Mouse (Mus musculus): Measurements from ENCODE around the gene Cntn4. TPM values are rescaled to one million over a fixed set of nuclear protein-coding genes. Genes with fewer than 3 reads are reported as not detected.

Gene Cntn4
- 0.08 TPM in 1 of 2 replicates, not detected in the other for polyA plus RNA-seq (2015; fragmentation: Nextera tagmentation; extraction: Ambion mirVana)

DNA sequence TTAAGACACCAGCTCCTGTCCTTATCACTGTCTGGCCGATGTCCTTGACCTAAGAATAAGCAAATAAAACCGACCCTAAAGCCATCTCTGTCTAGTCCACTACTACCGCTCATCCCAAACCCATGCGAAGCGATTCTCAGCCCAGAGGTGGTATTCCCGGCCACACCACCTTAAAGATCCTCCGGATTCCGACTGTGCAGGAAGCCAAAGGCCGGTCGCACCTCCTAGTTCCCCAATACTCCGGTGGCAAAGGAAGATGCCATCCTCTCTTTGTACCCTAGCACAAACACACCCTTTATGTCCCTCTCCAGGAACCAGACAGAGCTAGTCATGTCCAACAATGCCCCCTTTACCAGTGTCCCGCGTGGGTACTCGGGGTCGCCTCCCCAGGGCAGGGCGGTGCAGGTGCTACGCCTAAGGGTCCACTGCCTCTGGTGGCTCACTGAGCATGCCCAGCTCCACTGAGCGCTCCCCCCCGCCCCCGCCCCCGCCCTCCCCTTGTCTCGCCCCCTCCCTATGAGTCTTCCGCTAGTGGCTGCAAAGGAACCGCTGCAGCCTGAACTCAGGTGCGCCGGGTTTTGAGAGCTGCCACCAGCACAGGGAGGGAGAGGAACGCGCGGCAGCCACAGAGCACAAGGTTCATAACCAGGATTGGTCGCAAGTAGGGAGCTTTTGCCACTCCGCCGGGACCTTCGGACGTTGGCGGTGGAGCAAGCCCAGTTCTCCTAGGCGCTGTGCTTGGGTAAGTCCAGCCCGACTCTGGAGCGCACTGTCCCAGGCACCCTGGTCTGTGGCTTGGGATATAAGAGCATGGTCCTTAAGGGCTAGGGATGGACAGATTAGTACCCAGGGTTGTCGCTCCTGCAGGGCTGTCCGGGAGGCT lies at the start of gene Cntn4:
Gene Cntn4 (plus strand): TSS at position 512 of the 883 bp plus-strand sequence.
- H3K4me2 ChIP-seq, result no peak within 1 kb of the TSS
- H3K27me3 ChIP-seq, result peaks cover 22% of the 10 kb centered on the region
- ATAC-seq (ENCODE audit: insufficient read depth), result no peak
- no peak within 1 kb of the TSS for H3K27ac ChIP-seq (replicated peaks)
- no peaks in the 10 kb centered on the region for H3K36me3 ChIP-seq (replicated peaks)
- no peaks in the 10 kb centered on the region for H3K4me1 ChIP-seq (replicated peaks)
- 4% methylated on average over 40 of the region's 40 CpGs for whole genome bisulfite sequencing (ENCODE audit: insufficient replicate concordance)
- H3K9ac ChIP-seq, result no peak within 1 kb of the TSS
- H3K4me3 ChIP-seq (replicated peaks), result no peak within 1 kb of the TSS
- H3K9me3 ChIP-seq (replicated peaks), result no peaks in the 10 kb centered on the region

DNA sequence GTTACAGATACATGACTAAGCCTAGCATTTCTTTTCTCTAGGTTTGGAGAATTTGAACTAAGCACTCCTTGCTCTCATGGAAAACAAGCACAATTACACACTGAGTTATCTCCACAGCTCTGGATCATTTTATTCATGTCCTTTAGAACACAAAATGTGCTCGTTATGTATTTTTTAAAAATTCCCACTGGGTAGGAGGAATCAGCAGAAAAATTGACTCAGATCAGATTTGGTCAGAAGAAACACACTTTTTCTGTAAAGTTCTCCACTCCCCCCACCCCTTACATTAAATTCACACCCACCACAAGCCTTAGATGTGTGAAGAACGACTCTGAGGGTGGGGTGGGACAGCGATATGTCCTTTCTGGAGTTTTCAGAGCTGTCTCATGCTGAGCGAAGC lies 3.2 kb upstream of the Cntn4 start:
- H3K27me3 ChIP-seq, result peaks cover 18% of the 10 kb centered on the region
- H3K9me3 ChIP-seq (replicated peaks), result no peaks in the 10 kb centered on the region
- 55% methylated on average over 4 of the region's 4 CpGs for WGBS (ENCODE audit: insufficient replicate concordance)
- ATAC-seq (ENCODE audit: insufficient read depth), result no peak
- no peaks in the 10 kb centered on the region for H3K36me3 ChIP-seq (replicated peaks)
- H3K4me3 ChIP-seq (replicated peaks), result no peak overlapping the region
- no peak overlapping the region for H3K4me2 ChIP-seq
- no peak overlapping the region for H3K9ac ChIP-seq
- H3K4me1 ChIP-seq (replicated peaks), result no peaks in the 10 kb centered on the region
- no peak overlapping the region for H3K27ac ChIP-seq (replicated peaks)

DNA sequence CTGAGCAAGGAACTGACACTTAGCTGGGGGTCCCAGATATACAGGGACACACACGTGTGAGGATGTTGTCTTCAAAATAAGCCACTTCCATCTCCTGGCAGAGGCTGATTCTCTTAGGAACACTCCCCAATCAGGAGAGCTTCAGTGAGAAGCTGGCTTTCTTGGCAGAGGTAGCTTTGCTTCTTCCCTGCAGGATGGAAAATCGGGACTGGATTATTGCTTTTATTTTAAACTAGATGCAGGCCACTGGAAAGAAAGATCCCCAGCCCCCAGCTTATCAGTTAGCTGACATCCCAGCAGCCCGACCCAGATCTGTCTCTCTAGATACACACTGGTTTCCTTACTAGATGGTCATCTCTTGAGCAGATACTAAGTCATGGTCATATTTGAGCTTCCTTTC lies 2.4 kb upstream of the Cntn4 start:
- no peaks in the 10 kb centered on the region for H3K36me3 ChIP-seq (replicated peaks)
- no peak overlapping the region for H3K4me3 ChIP-seq (replicated peaks)
- peaks cover 22% of the 10 kb centered on the region for H3K27me3 ChIP-seq
- 30% methylated on average over 3 of the region's 3 CpGs for WGBS (ENCODE audit: insufficient replicate concordance)
- no peak overlapping the region for H3K9ac ChIP-seq
- H3K4me1 ChIP-seq (replicated peaks), result no peaks in the 10 kb centered on the region
- H3K9me3 ChIP-seq (replicated peaks), result no peaks in the 10 kb centered on the region
- no peak overlapping the region for H3K27ac ChIP-seq (replicated peaks)
- no peak overlapping the region for H3K4me2 ChIP-seq
- no peak for ATAC-seq (ENCODE audit: insufficient read depth)

DNA sequence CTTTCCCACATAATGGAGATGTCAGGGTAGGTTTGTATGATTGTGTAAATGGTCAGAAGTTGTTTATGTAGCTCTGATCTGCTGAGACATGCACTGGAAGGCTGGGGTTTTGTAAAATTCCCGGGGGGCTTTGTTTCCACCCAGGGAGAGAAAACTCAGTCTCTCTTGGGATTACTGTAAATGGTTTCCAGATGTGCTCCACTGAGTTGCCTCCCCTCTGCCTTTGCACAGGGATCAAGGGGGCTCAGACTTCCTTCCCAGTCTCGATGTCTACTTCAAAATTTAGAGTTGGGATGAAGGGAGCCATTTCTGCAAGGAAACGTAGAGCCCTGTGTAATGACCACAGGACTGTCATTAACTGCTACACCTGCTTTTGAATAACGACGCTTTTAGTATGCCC lies 823 bp upstream of the Cntn4 start:
- H3K9me3 ChIP-seq (replicated peaks), result no peaks in the 10 kb centered on the region
- H3K36me3 ChIP-seq (replicated peaks), result no peaks in the 10 kb centered on the region
- ATAC-seq (ENCODE audit: insufficient read depth), result no peak
- no peak overlapping the region for H3K9ac ChIP-seq
- no peaks in the 10 kb centered on the region for H3K4me1 ChIP-seq (replicated peaks)
- no peak overlapping the region for H3K4me3 ChIP-seq (replicated peaks)
- H3K27ac ChIP-seq (replicated peaks), result no peak overlapping the region
- no peak overlapping the region for H3K4me2 ChIP-seq
- H3K27me3 ChIP-seq, result peaks cover 22% of the 10 kb centered on the region
- WGBS (ENCODE audit: insufficient replicate concordance), result 34% methylated on average over 5 of the region's 5 CpGs

DNA sequence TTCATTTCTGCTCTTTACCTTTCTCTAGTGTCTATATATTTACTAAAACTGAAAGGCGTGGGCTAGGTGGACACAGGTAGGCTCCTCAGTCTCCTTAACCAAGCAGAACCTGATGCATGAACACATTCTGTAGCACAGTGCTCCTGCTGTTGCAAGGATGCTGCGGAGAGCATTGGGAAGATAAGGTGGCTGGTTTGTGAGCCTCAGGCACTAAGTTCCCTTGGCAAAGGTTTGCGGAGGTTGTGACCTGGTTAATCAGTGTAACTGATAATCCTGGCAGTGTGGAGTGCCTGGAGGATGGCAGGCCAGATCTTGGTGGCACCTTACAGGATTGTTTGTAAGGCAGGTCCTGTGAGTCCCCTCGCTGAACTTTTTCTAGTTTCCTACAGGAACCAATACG lies 1.3 kb downstream of the Cntn4 start:
- Histone ChIP-seq H3K9ac (no peak overlapping the region), H3K4me2 (no peak overlapping the region), H3K4me3 (replicated peaks) (no peak overlapping the region), H3K4me1 (replicated peaks) (no peaks in the 10 kb centered on the region), H3K27me3 (peaks cover 22% of the 10 kb centered on the region), H3K27ac (replicated peaks) (no peak overlapping the region), H3K9me3 (replicated peaks) (no peaks in the 10 kb centered on the region), H3K36me3 (replicated peaks) (no peaks in the 10 kb centered on the region)
- ATAC-seq (ENCODE audit: insufficient read depth), result no peak
- 13% methylated on average over 5 of the region's 5 CpGs for WGBS (ENCODE audit: insufficient replicate concordance)

DNA sequence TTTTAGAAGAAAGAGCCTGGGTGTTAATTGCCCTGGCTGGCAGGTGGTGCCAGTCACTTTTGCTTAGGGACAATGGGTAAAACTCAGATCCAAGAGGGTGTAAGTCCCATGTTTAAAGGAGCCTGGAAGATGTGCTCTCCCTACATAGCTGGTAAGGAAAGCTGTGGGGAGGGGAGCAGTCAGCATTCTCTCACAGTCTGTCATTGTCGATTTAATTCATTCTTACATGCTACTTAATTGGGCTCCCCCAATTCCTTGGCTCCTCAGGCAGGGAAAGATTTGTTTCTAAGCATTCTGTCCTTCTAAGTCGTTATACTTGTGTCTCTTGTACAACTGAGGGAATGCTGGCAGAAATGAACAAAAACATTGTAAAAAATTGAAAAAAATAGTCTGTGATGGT lies 4.0 kb downstream of the Cntn4 start:
- Histone ChIP-seq H3K27ac (replicated peaks) (no peak overlapping the region), H3K4me1 (replicated peaks) (no peaks in the 10 kb centered on the region), H3K27me3 (peaks cover 22% of the 10 kb centered on the region), H3K4me2 (no peak overlapping the region), H3K9ac (no peak overlapping the region), H3K36me3 (replicated peaks) (no peaks in the 10 kb centered on the region), H3K4me3 (replicated peaks) (no peak overlapping the region), H3K9me3 (replicated peaks) (no peaks in the 10 kb centered on the region)
- WGBS (ENCODE audit: insufficient replicate concordance), result 43% methylated on average over 2 of the region's 2 CpGs
- ATAC-seq (ENCODE audit: insufficient read depth), result no peak

DNA sequence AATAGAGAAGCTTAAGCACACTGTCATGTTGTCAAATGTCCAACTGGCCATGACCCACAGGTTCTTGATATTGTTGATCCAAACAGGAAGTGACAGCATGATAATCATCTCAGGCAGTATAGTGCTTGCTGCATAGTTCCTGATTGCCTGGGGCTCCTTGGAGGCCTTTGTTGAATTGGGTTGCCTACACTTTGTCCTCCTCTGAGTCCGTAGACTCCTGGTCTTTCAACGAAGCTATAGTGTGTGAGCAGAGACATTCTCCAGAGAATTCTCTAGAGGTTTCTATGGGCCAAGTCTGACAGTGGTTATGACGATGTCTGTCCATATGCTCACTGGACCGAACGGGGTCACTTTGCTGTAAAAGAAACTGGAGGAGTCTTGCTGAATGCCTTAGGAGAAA lies 5.8 kb downstream of the Cntn4 start:
- Histone ChIP-seq H3K4me1 (replicated peaks) (no peaks in the 10 kb centered on the region), H3K9ac (no peak overlapping the region), H3K27me3 (peaks cover 12% of the 10 kb centered on the region), H3K4me3 (replicated peaks) (no peak overlapping the region), H3K36me3 (replicated peaks) (no peaks in the 10 kb centered on the region), H3K27ac (replicated peaks) (no peak overlapping the region), H3K4me2 (no peak overlapping the region), H3K9me3 (replicated peaks) (no peaks in the 10 kb centered on the region)
- WGBS (ENCODE audit: insufficient replicate concordance), result 61% methylated on average over 5 of the region's 5 CpGs
- no peak for ATAC-seq (ENCODE audit: insufficient read depth)

DNA sequence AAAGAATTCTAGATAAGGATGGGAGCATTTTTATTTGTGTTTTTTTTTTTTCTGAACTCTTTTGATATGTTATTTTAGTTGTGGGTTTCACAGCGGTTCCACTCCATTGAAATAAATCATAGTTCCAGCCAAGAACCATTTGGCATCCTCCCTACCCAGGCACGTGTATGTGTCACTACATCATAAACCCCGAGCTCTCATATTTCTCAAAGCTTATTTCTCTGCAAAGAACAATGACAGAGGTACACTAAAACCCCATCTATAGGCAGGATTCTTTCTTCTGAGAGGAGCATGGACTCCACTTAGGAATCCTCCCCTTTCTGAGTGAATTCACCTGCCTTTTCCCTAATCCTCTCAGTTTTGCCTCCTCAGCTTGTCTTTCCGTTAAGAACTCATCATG lies 6.7 kb downstream of the Cntn4 start:
- no peak for ATAC-seq (ENCODE audit: insufficient read depth)
- Histone ChIP-seq H3K27ac (replicated peaks) (no peak overlapping the region), H3K9ac (no peak overlapping the region), H3K36me3 (replicated peaks) (no peaks in the 10 kb centered on the region), H3K4me1 (replicated peaks) (no peaks in the 10 kb centered on the region), H3K4me2 (no peak overlapping the region), H3K27me3 (peaks cover 5% of the 10 kb centered on the region; the same call in 1 of the 2 replicates), H3K9me3 (replicated peaks) (no peaks in the 10 kb centered on the region), H3K4me3 (replicated peaks) (no peak overlapping the region)
- WGBS (ENCODE audit: insufficient replicate concordance), result 44% methylated on average over 4 of the region's 4 CpGs

DNA sequence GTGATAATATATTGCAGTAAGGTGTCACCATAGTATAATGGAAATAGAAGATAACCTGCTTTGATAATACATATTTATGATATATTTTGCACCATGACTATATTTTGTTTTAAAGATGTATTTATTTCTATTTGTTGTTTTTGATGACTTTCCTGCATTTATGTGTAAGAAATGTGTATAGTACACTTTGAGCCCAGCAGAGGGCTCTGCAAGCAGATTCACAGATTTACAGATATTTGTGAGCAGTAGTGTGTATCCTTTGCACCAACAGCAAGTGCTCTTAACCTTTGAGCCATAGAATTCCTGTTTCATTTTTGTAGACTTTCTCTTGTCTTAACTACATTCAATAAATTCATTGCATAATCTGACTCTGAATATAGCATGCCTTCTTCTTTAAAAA lies 10.7 kb downstream of the Cntn4 start:
- Histone ChIP-seq H3K4me3 (replicated peaks) (no peak overlapping the region), H3K9ac (no peak overlapping the region), H3K27me3 (no peaks in the 10 kb centered on the region), H3K36me3 (replicated peaks) (no peaks in the 10 kb centered on the region), H3K4me1 (replicated peaks) (no peaks in the 10 kb centered on the region), H3K27ac (replicated peaks) (no peak overlapping the region), H3K9me3 (replicated peaks) (no peaks in the 10 kb centered on the region), H3K4me2 (no peak overlapping the region)
- ATAC-seq (ENCODE audit: insufficient read depth), result no peak

DNA sequence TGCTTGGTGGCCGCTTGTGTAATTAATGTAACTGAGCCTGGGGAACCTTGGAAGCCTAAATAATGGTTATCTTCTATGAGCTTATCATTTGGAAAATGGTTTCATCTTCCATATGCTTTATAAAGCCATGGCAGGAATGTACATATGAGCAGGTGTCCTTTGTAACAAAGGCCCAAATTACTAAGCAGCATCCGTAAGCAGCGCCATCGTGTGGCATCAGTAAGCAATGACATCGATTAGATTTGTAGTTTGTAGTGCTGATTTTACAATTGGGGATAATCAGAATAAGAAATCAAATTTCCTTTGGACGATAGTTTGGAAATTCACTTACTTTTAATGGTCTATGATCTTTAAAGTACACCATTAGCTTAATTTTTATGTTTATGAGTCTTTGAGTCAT lies 64.6 kb downstream of the Cntn4 start:
- no peak for ATAC-seq (ENCODE audit: insufficient read depth)
- Histone ChIP-seq H3K36me3 (replicated peaks) (no peaks in the 10 kb centered on the region), H3K27ac (replicated peaks) (no peak overlapping the region), H3K9ac (no peak overlapping the region), H3K4me1 (replicated peaks) (no peaks in the 10 kb centered on the region), H3K4me2 (no peak overlapping the region), H3K27me3 (no peaks in the 10 kb centered on the region), H3K9me3 (replicated peaks) (no peaks in the 10 kb centered on the region), H3K4me3 (replicated peaks) (no peak overlapping the region)
- 20% methylated on average over 6 of the region's 6 CpGs for WGBS (ENCODE audit: insufficient replicate concordance)

DNA sequence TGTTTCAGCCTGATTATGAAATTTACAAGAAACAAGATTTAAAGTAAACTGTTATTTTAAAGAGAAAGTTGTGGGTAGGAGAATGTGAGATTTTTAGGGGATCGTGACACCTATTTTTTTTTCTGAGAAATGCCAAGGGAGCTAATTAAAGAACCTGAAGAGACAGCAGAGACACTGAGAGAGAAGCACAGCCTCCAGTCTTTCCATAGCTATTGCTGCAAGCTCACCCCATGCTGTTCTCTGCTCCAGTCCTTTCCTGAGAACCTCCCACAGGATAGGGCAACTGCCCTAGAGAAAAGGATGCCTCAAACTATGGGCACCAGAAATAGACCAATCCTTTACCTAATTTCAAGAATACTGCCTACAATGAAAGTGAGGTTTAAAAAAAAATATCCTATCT lies 103.2 kb downstream of the Cntn4 start:
- Histone ChIP-seq H3K4me3 (replicated peaks) (no peak overlapping the region), H3K36me3 (replicated peaks) (no peaks in the 10 kb centered on the region), H3K9me3 (replicated peaks) (no peaks in the 10 kb centered on the region), H3K9ac (no peak overlapping the region), H3K4me2 (no peak overlapping the region), H3K4me1 (replicated peaks) (no peaks in the 10 kb centered on the region), H3K27ac (replicated peaks) (no peak overlapping the region), H3K27me3 (no peaks in the 10 kb centered on the region)
- 51% methylated on average over 1 of the region's 1 CpGs for WGBS (ENCODE audit: insufficient replicate concordance)
- no peak for ATAC-seq (ENCODE audit: insufficient read depth)

DNA sequence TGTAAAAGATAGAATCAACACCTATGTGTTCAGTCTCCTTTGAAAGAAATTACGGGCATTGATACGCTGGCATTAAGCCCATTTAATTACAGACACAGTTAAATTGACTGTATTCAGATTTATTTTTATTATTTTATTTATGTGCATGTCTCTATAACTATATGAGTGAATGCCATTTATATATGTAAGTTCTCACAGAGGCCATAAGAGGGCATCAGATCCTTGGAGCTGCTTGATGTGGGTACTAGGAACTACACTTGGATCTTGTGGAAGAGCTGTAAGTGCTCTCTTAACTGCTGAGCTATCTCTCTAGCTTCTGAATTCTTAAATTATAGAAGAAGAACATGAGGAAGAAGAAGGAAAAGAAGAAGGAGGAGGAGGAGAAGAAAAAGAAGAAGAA lies 111.0 kb downstream of the Cntn4 start:
- 73% methylated on average over 2 of the region's 2 CpGs for WGBS (ENCODE audit: insufficient replicate concordance)
- ATAC-seq (ENCODE audit: insufficient read depth), result no peak
- H3K27me3 ChIP-seq, result no peaks in the 10 kb centered on the region
- no peaks in the 10 kb centered on the region for H3K36me3 ChIP-seq (replicated peaks)
- H3K4me1 ChIP-seq (replicated peaks), result no peaks in the 10 kb centered on the region
- H3K4me2 ChIP-seq, result no peak overlapping the region
- no peak overlapping the region for H3K4me3 ChIP-seq (replicated peaks)
- H3K27ac ChIP-seq (replicated peaks), result no peak overlapping the region
- no peaks in the 10 kb centered on the region for H3K9me3 ChIP-seq (replicated peaks)
- no peak overlapping the region for H3K9ac ChIP-seq
